Mouse (Mus musculus): ENCODE measurements at regions not wholly inside any gene's neighbourhood (a gene's known extent, or its start where the extent isn't known, plus 50 kb on each side); places are given as distances from the start of the nearest gene placed in this dataset.

- ATAC-seq (ENCODE audit: low read depth), result no peak
- H3K4me2 ChIP-seq, result no peak overlapping the region
- H3K36me3 ChIP-seq, result no peaks in the 10 kb centered on the region
- H3K4me1 ChIP-seq (replicated peaks), result no peaks in the 10 kb centered on the region
- no peak overlapping the region for H3K4me3 ChIP-seq
- no peaks in the 10 kb centered on the region for H3K27me3 ChIP-seq
- H3K9me3 ChIP-seq, result no peaks in the 10 kb centered on the region
- no peak overlapping the region for H3K9ac ChIP-seq
- WGBS, result 56% methylated on average over 8 of the region's 8 CpGs
- H3K27ac ChIP-seq (replicated peaks), result no peak overlapping the region
Measured at GRCm38 (mm10) chr16:92976097-92976496, 150.1 kb upstream of the Runx1 start.

GRCm38 (mm10) chr16:92975090-92975489 is 149.1 kb upstream of the Runx1 start:
- no peak for ATAC-seq (ENCODE audit: low read depth)
- 90% methylated on average over 8 of the region's 8 CpGs for WGBS

GRCm38 (mm10) chr16:92972681-92973080 is 146.7 kb upstream of the Runx1 start:
- Histone ChIP-seq H3K4me1 (replicated peaks) (no peaks in the 10 kb centered on the region), H3K27me3 (no peaks in the 10 kb centered on the region), H3K4me2 (no peak overlapping the region), H3K9me3 (no peaks in the 10 kb centered on the region), H3K27ac (replicated peaks) (no peak overlapping the region), H3K36me3 (no peaks in the 10 kb centered on the region), H3K4me3 (no peak overlapping the region), H3K9ac (no peak overlapping the region)
- WGBS, result 85% methylated on average over 5 of the region's 5 CpGs
- no peak for ATAC-seq (ENCODE audit: low read depth)

More at GRCm38 (mm10) chr16:92975090-92975489, 149.1 kb upstream of the Runx1 start:
- Histone ChIP-seq H3K27me3 (no peaks in the 10 kb centered on the region), H3K4me1 (replicated peaks) (no peaks in the 10 kb centered on the region), H3K27ac (replicated peaks) (no peak overlapping the region), H3K36me3 (no peaks in the 10 kb centered on the region), H3K9me3 (no peaks in the 10 kb centered on the region), H3K9ac (no peak overlapping the region), H3K4me3 (no peak overlapping the region), H3K4me2 (no peak overlapping the region)

- no peaks in the 10 kb centered on the region for H3K36me3 ChIP-seq
Measured at GRCm38 (mm10) chr16:92971956-92972355, 146.0 kb upstream of the Runx1 start.

GRCm38 (mm10) chr16:92970587-92970986 is 144.6 kb upstream of the Runx1 start:
- Histone ChIP-seq H3K4me2 (no peak overlapping the region), H3K27me3 (no peaks in the 10 kb centered on the region), H3K9me3 (no peaks in the 10 kb centered on the region), H3K4me1 (replicated peaks) (no peaks in the 10 kb centered on the region), H3K9ac (no peak overlapping the region), H3K27ac (replicated peaks) (no peak overlapping the region), H3K4me3 (no peak overlapping the region), H3K36me3 (no peaks in the 10 kb centered on the region)
- no peak for ATAC-seq (ENCODE audit: low read depth)
- WGBS, result 90% methylated on average over 2 of the region's 2 CpGs

More at GRCm38 (mm10) chr16:92971956-92972355, 146.0 kb upstream of the Runx1 start:
- Histone ChIP-seq H3K4me3 (no peak overlapping the region), H3K27ac (replicated peaks) (no peak overlapping the region), H3K9ac (no peak overlapping the region), H3K9me3 (no peaks in the 10 kb centered on the region), H3K27me3 (no peaks in the 10 kb centered on the region), H3K4me2 (no peak overlapping the region), H3K4me1 (replicated peaks) (no peaks in the 10 kb centered on the region)
- no peak for ATAC-seq (ENCODE audit: low read depth)
- WGBS, result 89% methylated on average over 3 of the region's 3 CpGs

GRCm38 (mm10) chr16:92969036-92969435 is 143.1 kb upstream of the Runx1 start:
- H3K4me1 ChIP-seq (replicated peaks), result no peaks in the 10 kb centered on the region
- WGBS, result 88% methylated on average over 5 of the region's 5 CpGs
- no peak overlapping the region for H3K27ac ChIP-seq (replicated peaks)
- no peak overlapping the region for H3K4me3 ChIP-seq
- no peak overlapping the region for H3K4me2 ChIP-seq
- H3K36me3 ChIP-seq, result no peaks in the 10 kb centered on the region
- no peaks in the 10 kb centered on the region for H3K9me3 ChIP-seq
- H3K9ac ChIP-seq, result no peak overlapping the region
- ATAC-seq (ENCODE audit: low read depth), result no peak
- H3K27me3 ChIP-seq, result no peaks in the 10 kb centered on the region

- H3K36me3 ChIP-seq, result no peaks in the 10 kb centered on the region
- 88% methylated on average over 10 of the region's 10 CpGs for WGBS
Measured at GRCm38 (mm10) chr16:92966069-92966866, 140.3 kb upstream of the Runx1 start.

GRCm38 (mm10) chr16:92965651-92966050 is 139.7 kb upstream of the Runx1 start:
- Histone ChIP-seq H3K27me3 (no peaks in the 10 kb centered on the region), H3K4me1 (replicated peaks) (no peaks in the 10 kb centered on the region), H3K4me2 (no peak overlapping the region), H3K9ac (no peak overlapping the region), H3K36me3 (no peaks in the 10 kb centered on the region), H3K27ac (replicated peaks) (no peak overlapping the region), H3K9me3 (no peaks in the 10 kb centered on the region), H3K4me3 (no peak overlapping the region)
- WGBS, result 80% methylated on average over 3 of the region's 3 CpGs
- no peak for ATAC-seq (ENCODE audit: low read depth)

More at GRCm38 (mm10) chr16:92966069-92966866, 140.3 kb upstream of the Runx1 start:
- Histone ChIP-seq H3K4me1 (replicated peaks) (no peaks in the 10 kb centered on the region), H3K27ac (replicated peaks) (no peak overlapping the region), H3K9me3 (no peaks in the 10 kb centered on the region), H3K4me3 (no peak overlapping the region), H3K9ac (no peak overlapping the region), H3K27me3 (no peaks in the 10 kb centered on the region), H3K4me2 (no peak overlapping the region)
- no peak for ATAC-seq (ENCODE audit: low read depth)

GRCm38 (mm10) chr16:92963582-92963981 is 137.6 kb upstream of the Runx1 start:
- H3K27me3 ChIP-seq, result no peaks in the 10 kb centered on the region
- no peak overlapping the region for H3K9ac ChIP-seq
- H3K36me3 ChIP-seq, result no peaks in the 10 kb centered on the region
- H3K4me2 ChIP-seq, result no peak overlapping the region
- no peaks in the 10 kb centered on the region for H3K4me1 ChIP-seq (replicated peaks)
- H3K9me3 ChIP-seq, result no peaks in the 10 kb centered on the region
- H3K27ac ChIP-seq (replicated peaks), result no peak overlapping the region
- 97% methylated on average over 4 of the region's 4 CpGs for WGBS
- H3K4me3 ChIP-seq, result no peak overlapping the region
- no peak for ATAC-seq (ENCODE audit: low read depth)

GRCm38 (mm10) chr16:92961361-92961760 is 135.4 kb upstream of the Runx1 start:
- Histone ChIP-seq H3K36me3 (no peaks in the 10 kb centered on the region), H3K9ac (no peak overlapping the region), H3K4me2 (no peak overlapping the region), H3K4me1 (replicated peaks) (no peaks in the 10 kb centered on the region), H3K9me3 (no peaks in the 10 kb centered on the region), H3K4me3 (no peak overlapping the region), H3K27ac (replicated peaks) (no peak overlapping the region), H3K27me3 (no peaks in the 10 kb centered on the region)
- 77% methylated on average over 3 of the region's 3 CpGs for WGBS
- ATAC-seq (ENCODE audit: low read depth), result no peak

- Histone ChIP-seq H3K9ac (no peak overlapping the region), H3K9me3 (no peaks in the 10 kb centered on the region), H3K36me3 (no peaks in the 10 kb centered on the region), H3K4me1 (replicated peaks) (no peaks in the 10 kb centered on the region), H3K27me3 (no peaks in the 10 kb centered on the region), H3K4me3 (no peak overlapping the region), H3K4me2 (no peak overlapping the region), H3K27ac (replicated peaks) (no peak overlapping the region)
- 80% methylated on average over 7 of the region's 7 CpGs for WGBS
- ATAC-seq (ENCODE audit: low read depth), result no peak
Measured at GRCm38 (mm10) chr16:92960740-92961139, 134.8 kb upstream of the Runx1 start.

- Histone ChIP-seq H3K27ac (replicated peaks) (no peak overlapping the region), H3K4me3 (no peak overlapping the region), H3K9me3 (no peaks in the 10 kb centered on the region), H3K4me1 (replicated peaks) (no peaks in the 10 kb centered on the region; the same call in 1 of the 2 replicates), H3K27me3 (no peaks in the 10 kb centered on the region), H3K36me3 (no peaks in the 10 kb centered on the region), H3K9ac (no peak overlapping the region), H3K4me2 (no peak overlapping the region)
- ATAC-seq (ENCODE audit: low read depth), result no peak
- 89% methylated on average over 8 of the region's 8 CpGs for WGBS
Measured at GRCm38 (mm10) chr16:92958967-92959366, 133.0 kb upstream of the Runx1 start.

GRCm38 (mm10) chr16:92958146-92958545 is 132.2 kb upstream of the Runx1 start:
- Histone ChIP-seq H3K27me3 (no peaks in the 10 kb centered on the region), H3K9ac (no peak overlapping the region), H3K36me3 (no peaks in the 10 kb centered on the region), H3K9me3 (no peaks in the 10 kb centered on the region), H3K4me3 (no peak overlapping the region), H3K4me1 (replicated peaks) (no peaks in the 10 kb centered on the region; the same call in 1 of the 2 replicates), H3K27ac (replicated peaks) (no peak overlapping the region), H3K4me2 (no peak overlapping the region)
- no peak for ATAC-seq (ENCODE audit: low read depth)
- WGBS, result 26% methylated on average over 6 of the region's 6 CpGs

Measured in neural tube, embryonic 13.5 days (tissue).